Mouse (Mus musculus): ENCODE data around the gene Cdkl5. TPM values are rescaled to one million over a fixed set of nuclear protein-coding genes. Genes with fewer than 3 reads are reported as not detected.
"Not testable (repeated sequence)": the region's sequence is repeated elsewhere in the genome, so short reads cannot be mapped to it uniquely, and the experiment has no call there.

Gene Cdkl5
- polyA plus RNA-seq, 1 experiment from 2014 or later: 2.1 TPM

DNA sequence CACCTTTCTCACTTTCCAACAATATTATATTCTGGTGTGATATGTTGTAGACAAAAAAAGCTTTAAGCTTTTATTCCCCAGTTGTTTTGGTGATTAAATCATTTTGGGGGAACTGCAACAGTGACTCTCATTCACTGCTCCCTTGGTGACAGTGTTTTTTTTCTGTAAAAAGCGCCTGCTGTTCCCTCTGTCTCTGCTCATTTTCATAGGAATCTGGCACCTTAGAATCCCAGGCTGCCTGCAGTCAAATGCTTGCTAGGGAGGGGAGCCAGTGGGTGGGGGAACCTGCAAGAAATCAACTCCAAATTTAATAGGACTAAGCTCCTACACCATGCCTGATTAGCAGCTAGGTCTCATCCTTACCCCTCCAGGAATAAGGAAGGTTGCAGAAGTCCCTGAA, 221.5 kb downstream of the Cdkl5 start:
- WGBS: 22% methylated on average over 1 of the region's 1 CpGs

DNA sequence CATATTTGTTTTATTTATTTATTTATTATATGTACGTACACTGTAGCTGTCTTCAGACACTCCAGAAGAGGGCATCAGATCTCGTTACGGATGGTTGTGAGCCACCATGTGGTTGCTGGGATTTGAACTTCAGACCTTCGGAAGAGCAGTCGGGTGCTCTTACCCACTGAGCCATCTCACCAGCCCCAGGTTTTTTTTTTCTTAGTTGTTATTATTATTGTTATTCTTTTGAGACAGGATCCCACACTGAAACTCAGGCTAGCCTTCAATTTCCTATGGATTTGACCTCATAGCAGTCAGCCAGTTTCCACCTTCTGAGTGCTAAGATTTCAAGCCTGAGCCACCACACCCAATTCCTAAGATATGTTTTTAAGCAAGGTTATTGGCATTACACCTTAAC, 224.9 kb downstream of the Cdkl5 start:
- not testable (repeated sequence) for H3K4me2 ChIP-seq; ATAC-seq (ENCODE audit: borderline replicate concordance, extremely low read depth, low FRiP score, low TSS enrichment); H3K4me1 ChIP-seq; H3K4me3 ChIP-seq; H3K9ac ChIP-seq; H3K36me3 ChIP-seq; H3K27ac ChIP-seq; H3K9me3 ChIP-seq; H3K27me3 ChIP-seq
- 75% methylated on average over 5 of the region's 5 CpGs for WGBS

More for the DNA sequence above, 221.5 kb downstream of the Cdkl5 start:
- no peak overlapping the region for H3K4me3 ChIP-seq
- H3K9me3 ChIP-seq: no peaks in the 10 kb centered on the region
- no peak for ATAC-seq (ENCODE audit: borderline replicate concordance, extremely low read depth, low FRiP score, low TSS enrichment)
- peaks cover 2% of the 10 kb centered on the region; the same call in 1 of the 2 replicates for H3K27me3 ChIP-seq
- H3K27ac ChIP-seq: no peak overlapping the region
- H3K36me3 ChIP-seq: no peaks in the 10 kb centered on the region
- H3K9ac ChIP-seq: no peak overlapping the region
- H3K4me1 ChIP-seq: no peaks in the 10 kb centered on the region
- no peak overlapping the region for H3K4me2 ChIP-seq

DNA sequence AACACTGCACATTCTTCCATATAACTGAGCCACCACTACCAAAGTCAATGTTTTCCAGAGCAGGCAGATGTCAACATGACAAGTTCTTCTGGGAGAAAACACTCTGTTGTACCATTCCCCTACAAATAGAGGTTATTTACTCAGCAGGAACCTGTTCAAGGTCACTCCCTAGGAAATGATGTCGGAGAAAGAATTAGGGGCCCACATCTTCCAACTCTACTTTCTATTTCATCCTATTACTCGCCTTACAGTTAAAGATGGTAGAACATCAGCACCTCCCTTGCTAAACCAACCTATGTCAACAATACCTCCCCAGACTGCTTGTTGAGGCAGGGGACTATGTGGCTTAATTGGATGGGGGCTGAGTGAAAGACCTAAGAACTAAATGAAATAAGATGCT, 226.8 kb downstream of the Cdkl5 start, which contains the start of gene Rs1:
Gene Rs1, plus strand, starts transcription at position 301 of the 400 bp plus-strand sequence.
- Histone ChIP-seq H3K9me3 (no peaks in the 10 kb centered on the region), H3K9ac (no peak within 1 kb of the TSS), H3K27me3 (peaks cover 2% of the 10 kb centered on the region; the same call in 1 of the 2 replicates), H3K4me3 (peak within 1 kb of the TSS; percentile 53), H3K4me2 (peak within 1 kb of the TSS; percentile 42), H3K4me1 (no peaks in the 10 kb centered on the region), H3K36me3 (no peaks in the 10 kb centered on the region), H3K27ac (no peak within 1 kb of the TSS)
- 70% methylated on average over 2 of the region's 2 CpGs for WGBS
- ATAC-seq (ENCODE audit: borderline replicate concordance, extremely low read depth, low FRiP score, low TSS enrichment): no peak

DNA sequence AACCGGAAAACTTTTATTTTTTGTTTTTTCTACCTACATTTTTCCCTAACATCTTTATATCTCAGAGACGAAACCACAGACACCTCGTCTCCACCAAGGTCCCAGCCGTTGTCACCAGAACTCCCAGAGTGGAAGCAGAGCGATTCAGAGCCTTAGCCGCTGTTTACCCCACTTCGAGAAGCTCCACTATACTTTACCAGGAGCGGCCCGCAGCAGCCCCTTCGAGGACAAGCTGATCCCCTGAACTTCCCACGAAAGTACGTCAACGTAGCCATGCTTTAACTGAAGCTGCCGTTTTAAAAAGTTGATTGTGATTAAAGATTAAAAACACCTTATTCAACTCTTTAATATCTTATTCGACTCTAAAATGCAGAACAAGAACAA, 228.3 kb downstream of the Cdkl5 start:
- no peaks in the 10 kb centered on the region for H3K36me3 ChIP-seq
- no peaks in the 10 kb centered on the region for H3K9me3 ChIP-seq
- peak overlapping the region; percentile 53 for H3K4me3 ChIP-seq
- H3K27ac ChIP-seq: no peak overlapping the region; the same call in 1 of the 2 replicates
- 30% methylated on average over 15 of the region's 15 CpGs for WGBS
- H3K27me3 ChIP-seq: no peaks in the 10 kb centered on the region
- no peaks in the 10 kb centered on the region for H3K4me1 ChIP-seq
- peak; percentile 90 for ATAC-seq (ENCODE audit: borderline replicate concordance, extremely low read depth, low FRiP score, low TSS enrichment)
- H3K9ac ChIP-seq: no peak overlapping the region
- peak overlapping the region; percentile 42 for H3K4me2 ChIP-seq

DNA sequence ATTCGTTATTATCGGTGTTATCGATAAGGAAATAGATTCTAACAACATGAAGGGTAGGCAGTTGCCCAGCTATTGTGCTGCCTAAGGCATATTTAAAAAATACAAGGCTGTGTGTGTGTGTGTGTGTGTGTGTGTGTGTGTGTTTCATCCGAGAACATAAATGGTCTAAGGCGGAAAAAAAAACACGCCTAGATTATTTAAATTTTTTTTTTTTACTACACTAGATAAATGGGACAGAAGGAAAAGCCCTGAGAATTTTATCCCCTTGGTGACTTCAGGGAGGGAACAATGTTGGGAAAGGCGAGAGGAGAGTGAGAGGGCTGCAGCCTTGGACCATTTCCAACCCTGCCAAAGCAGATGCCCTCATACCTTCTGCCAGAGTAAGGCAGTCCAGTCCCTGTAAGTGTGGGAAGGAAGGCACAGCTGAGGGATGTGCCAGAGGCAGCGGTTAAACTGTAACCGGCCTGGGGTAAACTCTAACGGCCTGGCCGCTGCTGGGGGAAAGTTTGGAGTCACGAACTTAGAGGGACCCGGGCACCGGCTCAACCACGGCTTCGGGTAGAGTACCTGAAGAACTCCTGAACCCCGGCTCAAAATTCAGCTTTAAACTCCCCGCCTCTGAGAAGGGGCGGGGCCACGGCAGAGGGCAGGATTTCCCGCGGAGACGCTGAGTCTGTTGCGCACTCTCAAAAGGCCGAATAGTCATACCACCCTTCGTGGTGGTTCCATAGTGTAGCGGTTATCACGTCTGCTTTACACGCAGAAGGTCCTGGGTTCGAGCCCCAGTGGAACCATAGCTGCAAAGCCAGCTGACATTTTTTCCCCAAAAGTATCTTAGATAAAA, 228.9 kb downstream of the Cdkl5 start:
- no peak overlapping the region; the same call in 1 of the 2 replicates for H3K27ac ChIP-seq

DNA sequence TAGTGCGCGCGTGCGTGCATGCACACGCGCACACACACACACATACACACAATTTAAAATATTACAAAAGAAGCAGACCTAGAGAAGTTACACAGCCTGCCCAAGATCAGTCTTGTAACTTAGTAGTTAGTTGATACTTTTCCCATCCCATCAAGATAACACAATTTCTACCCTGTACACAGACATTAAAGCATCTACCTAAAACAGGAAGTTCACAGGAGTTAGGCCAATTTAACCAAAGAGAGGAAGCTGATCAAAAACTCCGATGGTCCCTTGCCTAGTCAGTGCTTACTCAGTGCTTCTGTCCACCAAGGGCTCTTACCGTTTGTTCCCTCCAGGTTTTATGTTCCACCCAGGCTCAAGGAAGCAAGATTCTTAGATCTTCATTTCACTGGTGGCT, 243.7 kb downstream of the Cdkl5 start:
- Histone ChIP-seq H3K4me1 (no peaks in the 10 kb centered on the region), H3K4me2 (no peak overlapping the region), H3K4me3 (no peak overlapping the region), H3K36me3 (no peaks in the 10 kb centered on the region), H3K27ac (no peak overlapping the region), H3K9me3 (no peaks in the 10 kb centered on the region), H3K27me3 (no peaks in the 10 kb centered on the region; the same call in 1 of the 2 replicates), H3K9ac (no peak overlapping the region)
- no peak for ATAC-seq (ENCODE audit: borderline replicate concordance, extremely low read depth, low FRiP score, low TSS enrichment)
- WGBS: 87% methylated on average over 8 of the region's 8 CpGs

More for the DNA sequence above, 228.9 kb downstream of the Cdkl5 start:
- WGBS: 28% methylated on average over 30 of the region's 30 CpGs
- Histone ChIP-seq H3K9me3 (no peaks in the 10 kb centered on the region), H3K4me2 (peak overlapping the region; percentile 48), H3K4me3 (peak overlapping the region; percentile 53), H3K9ac (peak overlapping the region; percentile 36; the same call in 1 of the 2 replicates), H3K36me3 (no peaks in the 10 kb centered on the region), H3K4me1 (no peaks in the 10 kb centered on the region), H3K27me3 (no peaks in the 10 kb centered on the region)
- peak; percentile 96 for ATAC-seq (ENCODE audit: borderline replicate concordance, extremely low read depth, low FRiP score, low TSS enrichment)

DNA sequence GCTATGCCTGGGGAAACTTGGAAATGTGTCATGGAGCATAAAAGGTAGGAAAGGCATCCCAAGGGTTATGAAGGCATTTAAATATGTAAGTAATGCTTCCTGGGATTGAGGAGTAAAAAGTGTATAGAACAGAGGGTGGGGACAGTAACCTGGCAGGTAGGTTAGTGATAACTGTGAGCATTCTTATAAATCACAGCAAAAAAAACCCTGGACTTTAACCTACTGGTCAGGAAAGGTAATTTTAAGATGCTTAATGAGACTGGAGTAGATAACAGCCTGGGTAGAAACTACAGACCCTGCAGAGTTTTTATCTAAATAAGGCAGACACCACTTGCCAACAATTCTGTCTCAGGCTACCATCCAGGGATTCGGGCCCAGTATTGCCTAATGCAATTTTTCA, 245.9 kb downstream of the Cdkl5 start:
- Histone ChIP-seq H3K9ac (no peak overlapping the region), H3K9me3 (no peaks in the 10 kb centered on the region), H3K4me2 (no peak overlapping the region), H3K4me1 (no peaks in the 10 kb centered on the region), H3K27ac (no peak overlapping the region), H3K36me3 (no peaks in the 10 kb centered on the region), H3K4me3 (no peak overlapping the region), H3K27me3 (no peaks in the 10 kb centered on the region)
- WGBS: 67% methylated on average over 1 of the region's 1 CpGs
- no peak for ATAC-seq (ENCODE audit: borderline replicate concordance, extremely low read depth, low FRiP score, low TSS enrichment)

DNA sequence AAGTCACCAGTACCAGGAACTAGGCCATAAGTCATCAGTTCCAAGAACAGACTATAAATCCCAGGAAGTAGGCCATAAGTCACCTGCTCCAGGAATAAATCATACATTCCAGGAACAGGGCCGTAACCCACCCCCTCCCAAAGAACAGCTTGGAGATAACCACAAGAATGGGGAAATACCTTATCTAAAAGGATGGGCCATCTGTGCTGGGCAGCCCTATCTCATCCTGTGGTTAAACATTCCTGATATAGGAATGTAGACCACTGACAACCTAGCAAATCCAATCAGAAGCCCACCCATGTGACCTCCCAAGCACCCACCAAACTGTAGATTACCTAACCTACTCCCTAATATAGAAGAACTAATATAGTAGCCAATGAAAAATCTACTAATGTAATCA, 249.1 kb downstream of the Cdkl5 start:
- Histone ChIP-seq H3K36me3 (no peaks in the 10 kb centered on the region), H3K4me2 (no peak overlapping the region), H3K9me3 (no peaks in the 10 kb centered on the region), H3K4me3 (no peak overlapping the region), H3K27me3 (no peaks in the 10 kb centered on the region), H3K9ac (no peak overlapping the region), H3K27ac (no peak overlapping the region), H3K4me1 (no peaks in the 10 kb centered on the region)
- no peak for ATAC-seq (ENCODE audit: borderline replicate concordance, extremely low read depth, low FRiP score, low TSS enrichment)
- 88% methylated on average over 1 of the region's 1 CpGs for WGBS

DNA sequence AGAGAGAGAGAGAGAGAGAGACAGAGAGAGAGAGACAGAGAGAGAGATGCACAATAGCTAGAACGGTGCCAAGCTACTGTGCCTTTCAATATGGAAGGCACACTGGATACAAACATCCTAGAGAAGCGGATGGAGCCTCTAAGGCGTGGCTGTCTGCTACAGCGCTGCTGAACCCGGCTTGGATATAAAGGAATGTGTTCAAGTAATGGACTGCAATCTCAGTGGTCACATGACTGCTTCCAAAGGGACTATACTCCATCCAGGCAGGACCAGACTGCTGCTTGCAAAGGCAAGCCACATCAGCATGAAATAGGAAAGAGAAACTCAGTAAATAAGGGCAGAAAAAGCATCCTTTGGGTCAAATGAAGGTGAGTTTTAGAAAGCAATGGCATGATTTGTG, 258.9 kb downstream of the Cdkl5 start, which contains the start of gene Ppef1:
Gene Ppef1, minus strand, starts transcription at position 116 of the 400 bp plus-strand sequence.
- no peak within 1 kb of the TSS for H3K9ac ChIP-seq
- no peak within 1 kb of the TSS for H3K4me2 ChIP-seq
- H3K27ac ChIP-seq: no peak within 1 kb of the TSS
- no peaks in the 10 kb centered on the region for H3K4me1 ChIP-seq
- peaks cover 3% of the 10 kb centered on the region; the same call in 1 of the 2 replicates for H3K27me3 ChIP-seq
- WGBS: 64% methylated on average over 5 of the region's 5 CpGs
- no peaks in the 10 kb centered on the region for H3K36me3 ChIP-seq
- H3K9me3 ChIP-seq: no peaks in the 10 kb centered on the region
- H3K4me3 ChIP-seq: no peak within 1 kb of the TSS
- ATAC-seq (ENCODE audit: borderline replicate concordance, extremely low read depth, low FRiP score, low TSS enrichment): no peak

Other genes starting within 250 kb of the Cdkl5 start
- 0.02 TPM in 1 of 2 replicates, not detected in the other for gene Rs1, start 226.7 kb downstream of the Cdkl5 start, polyA plus RNA-seq (2015; fragmentation: Nextera tagmentation; extraction: Ambion mirVana)
- gene Gja6, start 87.7 kb downstream of the Cdkl5 start, polyA plus RNA-seq (2015; fragmentation: Nextera tagmentation; extraction: Ambion mirVana): 0.18 and 0.26 TPM in 2 replicates
- gene Scml2, start 122.5 kb upstream of the Cdkl5 start, polyA plus RNA-seq (2015; fragmentation: Nextera tagmentation; extraction: Ambion mirVana): 4.4 and 4.8 TPM in 2 replicates